Mouse (Mus musculus): ENCODE measurements around the gene Aldh3a1. TPM values are rescaled to one million over a fixed set of nuclear protein-coding genes. Genes with fewer than 3 reads are reported as not detected.

Aldh3a1 gene
- polyA plus RNA-seq, 1 experiment from 2014 or later: 0.15 TPM

GRCm38 (mm10) chr11:61206136-61206535 is 1.2 kb upstream of the Aldh3a1 start:
- no peaks in the 10 kb centered on the region for H3K9me3 ChIP-seq (ENCODE audit: control insufficient read depth, low read length)
- H3K4me3 ChIP-seq (replicated peaks; ENCODE audit: low read length): no peak overlapping the region
- no peaks in the 10 kb centered on the region for H3K4me1 ChIP-seq (replicated peaks; ENCODE audit: control insufficient read depth, insufficient read depth, low read length)
- H3K4me2 ChIP-seq (ENCODE audit: low read length): no peak overlapping the region
- H3K27me3 ChIP-seq (replicated peaks; ENCODE audit: control insufficient read depth, insufficient read depth, low read length): no peaks in the 10 kb centered on the region
- 97% methylated on average over 3 of the region's 3 CpGs for WGBS
- no peak overlapping the region for H3K27ac ChIP-seq (ENCODE audit: low read length)
- ATAC-seq: no peak
- no peak overlapping the region for H3K9ac ChIP-seq (replicated peaks; ENCODE audit: low read depth, low read length)
- H3K36me3 ChIP-seq (ENCODE audit: control insufficient read depth, insufficient read depth): no peaks in the 10 kb centered on the region

- 81% methylated on average over 10 of the region's 10 CpGs for WGBS
- no peaks in the 10 kb centered on the region for H3K27me3 ChIP-seq (replicated peaks; ENCODE audit: control insufficient read depth, insufficient read depth, low read length)
- H3K9me3 ChIP-seq (ENCODE audit: control insufficient read depth, low read length): no peaks in the 10 kb centered on the region
- no peak overlapping the region for H3K4me3 ChIP-seq (replicated peaks; ENCODE audit: low read length)
- H3K27ac ChIP-seq (ENCODE audit: low read length): no peak overlapping the region
- no peak overlapping the region for H3K9ac ChIP-seq (replicated peaks; ENCODE audit: low read depth, low read length)
- ATAC-seq: no peak
- H3K36me3 ChIP-seq (ENCODE audit: control insufficient read depth, insufficient read depth): no peaks in the 10 kb centered on the region
- H3K4me1 ChIP-seq (replicated peaks; ENCODE audit: control insufficient read depth, insufficient read depth, low read length): no peaks in the 10 kb centered on the region
- no peak overlapping the region for H3K4me2 ChIP-seq (ENCODE audit: low read length)
Measured at GRCm38 (mm10) chr11:61208316-61208715, 979 bp downstream of the Aldh3a1 start.

- Histone ChIP-seq H3K4me2 (ENCODE audit: low read length) (no peak overlapping the region), H3K27ac (ENCODE audit: low read length) (no peak overlapping the region), H3K4me1 (replicated peaks; ENCODE audit: control insufficient read depth, insufficient read depth, low read length) (no peaks in the 10 kb centered on the region), H3K9ac (replicated peaks; ENCODE audit: low read depth, low read length) (no peak overlapping the region), H3K4me3 (replicated peaks; ENCODE audit: low read length) (no peak overlapping the region), H3K27me3 (replicated peaks; ENCODE audit: control insufficient read depth, insufficient read depth, low read length) (no peaks in the 10 kb centered on the region), H3K36me3 (ENCODE audit: control insufficient read depth, insufficient read depth) (no peaks in the 10 kb centered on the region), H3K9me3 (ENCODE audit: control insufficient read depth, low read length) (no peaks in the 10 kb centered on the region)
- ATAC-seq: no peak
- WGBS: 34% methylated on average over 20 of the region's 20 CpGs
Measured at GRCm38 (mm10) chr11:61212102-61212501, 4.8 kb downstream of the Aldh3a1 start.

GRCm38 (mm10) chr11:61215936-61216335 is 8.6 kb downstream of the Aldh3a1 start:
- ATAC-seq: no peak

GRCm38 (mm10) chr11:61220156-61220881 is 13.0 kb downstream of the Aldh3a1 start:
- Histone ChIP-seq H3K36me3 (ENCODE audit: control insufficient read depth, insufficient read depth) (no peaks in the 10 kb centered on the region), H3K9ac (replicated peaks; ENCODE audit: low read depth, low read length) (no peak overlapping the region), H3K4me2 (ENCODE audit: low read length) (no peak overlapping the region), H3K4me3 (replicated peaks; ENCODE audit: low read length) (no peak overlapping the region), H3K9me3 (ENCODE audit: control insufficient read depth, low read length) (no peaks in the 10 kb centered on the region), H3K27ac (ENCODE audit: low read length) (no peak overlapping the region), H3K4me1 (replicated peaks; ENCODE audit: control insufficient read depth, insufficient read depth, low read length) (no peaks in the 10 kb centered on the region), H3K27me3 (replicated peaks; ENCODE audit: control insufficient read depth, insufficient read depth, low read length) (no peaks in the 10 kb centered on the region)
- 71% methylated on average over 9 of the region's 9 CpGs for WGBS
- ATAC-seq: peak; percentile 45; the same call in 1 of the 2 replicates

More at GRCm38 (mm10) chr11:61215936-61216335, 8.6 kb downstream of the Aldh3a1 start:
- no peaks in the 10 kb centered on the region for H3K36me3 ChIP-seq (ENCODE audit: control insufficient read depth, insufficient read depth)
- no peak overlapping the region for H3K4me2 ChIP-seq (ENCODE audit: low read length)
- no peaks in the 10 kb centered on the region for H3K4me1 ChIP-seq (replicated peaks; ENCODE audit: control insufficient read depth, insufficient read depth, low read length)
- H3K9ac ChIP-seq (replicated peaks; ENCODE audit: low read depth, low read length): no peak overlapping the region
- no peak overlapping the region for H3K4me3 ChIP-seq (replicated peaks; ENCODE audit: low read length)
- WGBS: 92% methylated on average over 3 of the region's 3 CpGs
- no peaks in the 10 kb centered on the region for H3K27me3 ChIP-seq (replicated peaks; ENCODE audit: control insufficient read depth, insufficient read depth, low read length)
- no peaks in the 10 kb centered on the region for H3K9me3 ChIP-seq (ENCODE audit: control insufficient read depth, low read length)
- no peak overlapping the region for H3K27ac ChIP-seq (ENCODE audit: low read length)

GRCm38 (mm10) chr11:61222007-61222406 is 14.7 kb downstream of the Aldh3a1 start:
- no peak overlapping the region for H3K9ac ChIP-seq (replicated peaks; ENCODE audit: low read depth, low read length)
- H3K36me3 ChIP-seq (ENCODE audit: control insufficient read depth, insufficient read depth): no peaks in the 10 kb centered on the region
- H3K9me3 ChIP-seq (ENCODE audit: control insufficient read depth, low read length): no peaks in the 10 kb centered on the region
- ATAC-seq: no peak
- H3K4me3 ChIP-seq (replicated peaks; ENCODE audit: low read length): no peak overlapping the region
- H3K4me2 ChIP-seq (ENCODE audit: low read length): no peak overlapping the region
- no peaks in the 10 kb centered on the region for H3K27me3 ChIP-seq (replicated peaks; ENCODE audit: control insufficient read depth, insufficient read depth, low read length)
- H3K4me1 ChIP-seq (replicated peaks; ENCODE audit: control insufficient read depth, insufficient read depth, low read length): peaks cover 10% of the 10 kb centered on the region; the same call in 1 of the 2 replicates
- WGBS: 71% methylated on average over 1 of the region's 1 CpGs
- no peak overlapping the region for H3K27ac ChIP-seq (ENCODE audit: low read length)

GRCm38 (mm10) chr11:61222971-61223745 is 15.8 kb downstream of the Aldh3a1 start:
- H3K4me3 ChIP-seq (replicated peaks; ENCODE audit: low read length): no peak overlapping the region
- 86% methylated on average over 9 of the region's 9 CpGs for WGBS
- no peaks in the 10 kb centered on the region for H3K9me3 ChIP-seq (ENCODE audit: control insufficient read depth, low read length)
- H3K4me1 ChIP-seq (replicated peaks; ENCODE audit: control insufficient read depth, insufficient read depth, low read length): peaks cover 10% of the 10 kb centered on the region; the same call in 1 of the 2 replicates
- no peak overlapping the region for H3K4me2 ChIP-seq (ENCODE audit: low read length)
- H3K27me3 ChIP-seq (replicated peaks; ENCODE audit: control insufficient read depth, insufficient read depth, low read length): no peaks in the 10 kb centered on the region
- no peak overlapping the region for H3K27ac ChIP-seq (ENCODE audit: low read length)
- no peaks in the 10 kb centered on the region for H3K36me3 ChIP-seq (ENCODE audit: control insufficient read depth, insufficient read depth)
- no peak for ATAC-seq
- no peak overlapping the region for H3K9ac ChIP-seq (replicated peaks; ENCODE audit: low read depth, low read length)

- H3K27ac ChIP-seq (ENCODE audit: low read length): no peak overlapping the region
- no peaks in the 10 kb centered on the region for H3K9me3 ChIP-seq (ENCODE audit: control insufficient read depth, low read length)
- no peak for ATAC-seq
- WGBS: 82% methylated on average over 6 of the region's 6 CpGs
- no peak overlapping the region for H3K4me2 ChIP-seq (ENCODE audit: low read length)
- no peaks in the 10 kb centered on the region for H3K36me3 ChIP-seq (ENCODE audit: control insufficient read depth, insufficient read depth)
- H3K4me3 ChIP-seq (replicated peaks; ENCODE audit: low read length): no peak overlapping the region
- H3K9ac ChIP-seq (replicated peaks; ENCODE audit: low read depth, low read length): no peak overlapping the region
- H3K27me3 ChIP-seq (replicated peaks; ENCODE audit: control insufficient read depth, insufficient read depth, low read length): no peaks in the 10 kb centered on the region
- H3K4me1 ChIP-seq (replicated peaks; ENCODE audit: control insufficient read depth, insufficient read depth, low read length): peaks cover 10% of the 10 kb centered on the region; the same call in 1 of the 2 replicates
Measured at GRCm38 (mm10) chr11:61224234-61224744, 17.0 kb downstream of the Aldh3a1 start.

- no peaks in the 10 kb centered on the region for H3K36me3 ChIP-seq (ENCODE audit: control insufficient read depth, insufficient read depth)
- no peak overlapping the region for H3K4me2 ChIP-seq (ENCODE audit: low read length)
- H3K9ac ChIP-seq (replicated peaks; ENCODE audit: low read depth, low read length): no peak overlapping the region
- 86% methylated on average over 10 of the region's 10 CpGs for WGBS
- H3K4me1 ChIP-seq (replicated peaks; ENCODE audit: control insufficient read depth, insufficient read depth, low read length): peaks cover 10% of the 10 kb centered on the region; the same call in 1 of the 2 replicates
- no peak overlapping the region for H3K27ac ChIP-seq (ENCODE audit: low read length)
- H3K27me3 ChIP-seq (replicated peaks; ENCODE audit: control insufficient read depth, insufficient read depth, low read length): no peaks in the 10 kb centered on the region
- H3K9me3 ChIP-seq (ENCODE audit: control insufficient read depth, low read length): no peaks in the 10 kb centered on the region
- no peak for ATAC-seq
- H3K4me3 ChIP-seq (replicated peaks; ENCODE audit: low read length): no peak overlapping the region
Measured at GRCm38 (mm10) chr11:61224907-61225306, 17.6 kb downstream of the Aldh3a1 start.
